Mouse (Mus musculus): ENCODE measurements around the gene Ap5s1. TPM values are rescaled to one million over a fixed set of nuclear protein-coding genes. Genes with fewer than 3 reads are reported as not detected.

Gene Ap5s1
- total and polyA plus RNA-seq, 3 experiments: 9.1 to 22.5 (median 9.9) TPM

DNA sequence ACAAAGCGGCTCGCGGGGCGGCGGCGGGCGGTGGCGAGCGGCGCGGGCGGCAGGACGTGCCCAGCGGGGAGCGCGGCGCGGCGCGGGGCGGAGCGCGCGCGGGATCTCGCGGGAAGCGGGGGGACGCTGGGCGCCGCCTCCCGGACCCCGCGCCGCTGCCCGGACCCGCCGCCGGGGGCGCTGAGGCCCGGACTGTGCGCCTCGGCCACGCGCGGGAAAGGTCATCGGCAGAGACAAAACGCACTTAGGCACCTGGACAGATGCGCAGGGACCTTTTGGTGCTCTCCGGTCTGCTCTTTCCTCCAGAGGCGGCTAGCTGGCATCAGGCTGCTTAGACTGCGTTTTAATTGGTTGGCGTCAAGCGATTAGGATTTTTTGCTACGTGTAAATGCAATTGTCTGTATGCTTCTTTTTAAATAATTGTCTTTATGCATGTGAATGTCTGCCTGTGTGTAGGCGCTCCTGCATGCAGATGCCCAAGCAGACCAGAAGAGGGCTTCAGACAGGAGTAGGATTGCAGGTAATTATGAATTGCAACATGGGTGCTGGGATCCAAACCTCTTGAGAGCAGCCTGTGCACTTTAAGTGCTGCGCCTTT lies 26.8 kb upstream of the Ap5s1 start, which contains the start of gene Cenpb:
Gene Cenpb (minus strand): TSS at position 78 of the 598 bp plus-strand sequence.
- peak within 1 kb of the TSS; percentile 28 for H3K27ac ChIP-seq (ENCODE audit: insufficient read depth, low read depth)
- in situ Hi-C loops (cut with MboI; ENCODE audit: low pct_ligation_motif_present, low pct_unique_long_range_greater_than_20kb, low sequenced_read_pairs) (no loop called here), dilution Hi-C loops (cut with MboI; ENCODE audit: extremely low pct_ligation_motif_present, extremely low pct_unique_long_range_greater_than_20kb, low sequenced_read_pairs) (no loop called here)
- peak within 1 kb of the TSS; percentile 89 for H3K9ac ChIP-seq (ENCODE audit: insufficient read depth, low read depth)
- peak within 1 kb of the TSS; percentile 78 for H3K4me2 ChIP-seq (ENCODE audit: insufficient read depth, low read depth, poor library complexity, severe bottlenecking)
- H3K79me2 ChIP-seq (replicated peaks; ENCODE audit: control insufficient read depth, extremely low read depth, insufficient read depth, poor library complexity, severe bottlenecking): no peaks in the 10 kb centered on the region
- peaks cover 0 to 24% of the 10 kb centered on the region in 2 experiments for H3K36me3 ChIP-seq (replicated peaks in 1 of 2; ENCODE audit: control insufficient read depth in 1 of 2, insufficient read depth in 1 of 2, low read length in 1 of 2)
- H3K9me3 ChIP-seq (replicated peaks; ENCODE audit: low read length): no peaks in the 10 kb centered on the region
- peak; percentile 59 for DNase-seq (ENCODE audit: extremely low read depth)
- H3K27me3 ChIP-seq (replicated peaks): no peaks in the 10 kb centered on the region
- TF ChIP-seq RAD21 (IDR thresholded peaks at IDR 0.05; ENCODE audit: low read depth, low read length) (peak; percentile 45), ELF1 (IDR thresholded peaks at IDR 0.05; ENCODE audit: low read depth, low read length) (no peak), ZNF384 (IDR thresholded peaks at IDR 0.05; ENCODE audit: low read depth, low read length) (no peak), USF2 (conservative IDR thresholded peaks at IDR 0.05; ENCODE audit: low read depth, low read length) (no peak), CHD1 (IDR thresholded peaks at IDR 0.05; ENCODE audit: low read depth, low read length) (no peak), MAFK (IDR thresholded peaks at IDR 0.05; ENCODE audit: insufficient replicate concordance, low read length) (no peak), NELFE (IDR thresholded peaks at IDR 0.05; ENCODE audit: low read depth, low read length) (no peak), SMC3 (IDR thresholded peaks at IDR 0.05; ENCODE audit: low read depth, low read length) (peak; percentile 14), CHD2 (IDR thresholded peaks at IDR 0.05; ENCODE audit: low read length) (peak; percentile 82), TCF12 (IDR thresholded peaks at IDR 0.05; ENCODE audit: low read depth, low read length) (peak; percentile 4; the same call in 1 of the 2 replicates), BHLHE40 (IDR thresholded peaks at IDR 0.05; ENCODE audit: low read depth, low read length) (no peak), ETS1 (conservative IDR thresholded peaks at IDR 0.05; ENCODE audit: low read depth, low read length) (no peak), HCFC1 (IDR thresholded peaks at IDR 0.05; ENCODE audit: low read depth, low read length) (no peak), POLR2A (IDR thresholded peaks at IDR 0.05; ENCODE audit: low read depth, low read length) (peak; percentile 45; the same call in 1 of the 2 replicates), ZC3H11A (IDR thresholded peaks at IDR 0.05; ENCODE audit: low read depth, low read length) (no peak), MAX (IDR thresholded peaks at IDR 0.05; ENCODE audit: low read length) (peak; percentile 57; the same call in 1 of the 2 replicates), USF1 (IDR thresholded peaks at IDR 0.05; ENCODE audit: low read depth, low read length) (no peak), MYC (IDR thresholded peaks at IDR 0.05; ENCODE audit: low read depth, low read length) (no peak), MXI1 (IDR thresholded peaks at IDR 0.05; ENCODE audit: low read depth, low read length) (no peak; the same call in 1 of the 2 replicates), SIN3A (IDR thresholded peaks at IDR 0.05; ENCODE audit: low read length) (no peak), CTCF (conservative IDR thresholded peaks at IDR 0.05 in 1 of 2, IDR thresholded peaks at IDR 0.05 in 1 of 2; ENCODE audit: low read depth in 2 of 2, low read length in 2 of 2) (peak; percentile 27 to 66; a peak in 2 of 4 replicates)
- H3K4me3 ChIP-seq (replicated peaks in 1 of 3; ENCODE audit: low read depth in 2 of 3, low read length in 2 of 3, poor library complexity in 1 of 3): peak within 1 kb of the TSS; percentile 57 to 96 (median 69)
- peaks cover 14 to 25% of the 10 kb centered on the region in 2 experiments for H3K4me1 ChIP-seq (ENCODE audit: control insufficient read depth in 1 of 2, insufficient read depth in 2 of 2)

DNA sequence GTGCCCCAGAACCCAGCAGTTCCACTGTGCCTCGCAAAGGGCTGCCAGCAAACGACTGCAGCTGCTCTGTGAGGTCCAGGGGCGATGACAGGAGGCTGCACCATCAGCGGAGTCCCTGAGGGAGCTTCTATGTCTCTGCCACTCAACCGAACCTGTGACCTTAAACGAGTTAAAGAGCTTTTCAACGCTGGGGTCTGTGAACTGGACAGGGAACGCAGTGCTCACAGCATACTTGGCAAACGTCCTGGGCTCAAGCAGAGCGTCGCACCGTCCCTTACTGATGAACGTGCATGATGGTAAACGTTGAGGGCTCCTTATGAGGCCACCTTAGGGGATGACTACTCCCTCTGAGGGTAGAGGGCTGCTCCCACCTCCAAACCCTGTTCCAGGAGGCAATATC lies 20.5 kb upstream of the Ap5s1 start:
- dilution Hi-C loops (cut with MboI; ENCODE audit: extremely low pct_ligation_motif_present, extremely low pct_unique_long_range_greater_than_20kb, low sequenced_read_pairs) (no loop called here), in situ Hi-C loops (cut with MboI; ENCODE audit: low pct_ligation_motif_present, low pct_unique_long_range_greater_than_20kb, low sequenced_read_pairs) (no loop called here)
- peak overlapping the region; percentile 93 for H3K4me2 ChIP-seq (ENCODE audit: insufficient read depth, low read depth, poor library complexity, severe bottlenecking)
- no peak for DNase-seq (ENCODE audit: extremely low read depth)
- H3K4me1 ChIP-seq (ENCODE audit: control insufficient read depth in 1 of 2, insufficient read depth in 2 of 2): peaks cover 20 to 45% of the 10 kb centered on the region in 2 experiments
- H3K4me3 ChIP-seq (replicated peaks in 1 of 3; ENCODE audit: low read depth in 2 of 3, low read length in 2 of 3, poor library complexity in 1 of 3): peak overlapping the region; percentile 40 to 78 (median 42)
- peaks cover 0 to 4% of the 10 kb centered on the region in 2 experiments for H3K36me3 ChIP-seq (replicated peaks in 1 of 2; ENCODE audit: control insufficient read depth in 1 of 2, insufficient read depth in 1 of 2, low read length in 1 of 2)
- H3K9me3 ChIP-seq (replicated peaks; ENCODE audit: low read length): no peaks in the 10 kb centered on the region
- no peak overlapping the region for H3K27ac ChIP-seq (ENCODE audit: insufficient read depth, low read depth)
- H3K9ac ChIP-seq (ENCODE audit: insufficient read depth, low read depth): peak overlapping the region; percentile 6; the same call in 1 of the 2 replicates
- peaks cover 4% of the 10 kb centered on the region for H3K27me3 ChIP-seq (replicated peaks)
- TF ChIP-seq NELFE (IDR thresholded peaks at IDR 0.05; ENCODE audit: low read depth, low read length) (peak; percentile 37; the same call in 1 of the 2 replicates), MXI1 (IDR thresholded peaks at IDR 0.05; ENCODE audit: low read depth, low read length) (peak; percentile 50), POLR2A (IDR thresholded peaks at IDR 0.05; ENCODE audit: low read depth, low read length) (no peak), MAX (IDR thresholded peaks at IDR 0.05; ENCODE audit: low read length) (peak; percentile 73)
- H3K79me2 ChIP-seq (replicated peaks; ENCODE audit: control insufficient read depth, extremely low read depth, insufficient read depth, poor library complexity, severe bottlenecking): no peaks in the 10 kb centered on the region

Data from CH12.LX (cell line).